In the genomic region with DNA sequence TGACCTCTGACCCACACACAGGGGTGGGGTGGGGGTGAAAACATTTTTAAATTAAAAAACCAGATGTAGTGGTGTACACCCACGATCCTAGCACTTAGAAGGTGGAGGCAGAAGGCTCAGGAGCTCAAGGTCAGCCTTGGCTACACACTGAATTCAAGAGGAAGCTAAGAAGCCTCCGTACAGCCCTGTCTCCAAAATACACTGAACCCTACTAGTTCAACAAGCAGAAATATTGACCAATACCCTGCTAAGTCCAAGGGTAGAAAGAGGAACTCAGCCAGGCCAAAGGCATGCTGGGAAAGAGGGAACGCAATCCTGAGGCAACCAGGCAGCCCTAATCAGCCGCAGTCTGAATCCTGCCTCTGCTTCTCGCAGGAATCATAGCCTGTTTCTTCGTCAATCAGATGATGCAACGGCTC, we compare ENCODE assay signal across 12 mouse cellular contexts. TPM values are rescaled to one million over a fixed set of nuclear protein-coding genes. Genes with fewer than 3 reads are reported as not detected.
DNase-seq lines count a peak whose midpoint lies in the region; ATAC-seq and TF ChIP-seq lines count a peak whose summit lies in the region.
"Had no signal": no experiment of that assay in that cellular context is flagged by ENCODE, and none has a peak within 500 bp of the region (broad histone marks: within the 10 kb centered on the region; RNA-seq: fewer than 3 reads in every experiment).

No protein-coding gene starts in this region.

- no peak overlapping the region for H3K27ac ChIP-seq in kidney, embryonic 14.5 days (ENCODE audit: low read depth, low read length)
- peak overlapping the region; percentile 14; the same call in 1 of the 2 replicates for H3K27ac ChIP-seq in embryonic fibroblast, embryonic 13.5 days (ENCODE audit: insufficient read depth, low read length)
- H3K27ac ChIP-seq in limb, embryonic 10.5 days: 0 out of 2 replicates have a peak overlapping the region, but pooled peaks have one; percentile 5

- no peak overlapping the region for H3K4me2 ChIP-seq in kidney, embryonic 14.5 days (replicated peaks; ENCODE audit: low read depth, low read length)

- no peak overlapping the region for H3K4me3 ChIP-seq in kidney, embryonic 14.5 days (ENCODE audit: low read length)
- no peak overlapping the region for H3K4me3 ChIP-seq in embryonic fibroblast, embryonic 13.5 days (ENCODE audit: insufficient read depth, low read length)
- no peak overlapping the region for H3K4me3 ChIP-seq in limb, embryonic 10.5 days
- H3K4me3 ChIP-seq in megakaryocyte, embryonic 14.5 days (replicated peaks): peak overlapping the region; percentile 68

- DNase-seq in kidney, adult 9 months: peak; percentile 47
- no peak for DNase-seq in limb, embryonic 10.5 days (ENCODE audit: low spot score)
- DNase-seq in thymus, postnatal 25 days: no peak
- DNase-seq in layer of hippocampus, postnatal 25 days (ENCODE audit: extremely low spot score in 1 of 2, low spot score in 1 of 2): no peak
- DNase-seq: cerebellum, adult 18-20 months; right cerebral cortex, postnatal 4 days had no signal

- no peaks in the 10 kb centered on the region for H3K9me3 ChIP-seq in kidney, embryonic 14.5 days (ENCODE audit: control insufficient read depth, low read length)
- no peaks in the 10 kb centered on the region for H3K9me3 ChIP-seq in limb, embryonic 10.5 days (replicated peaks)
- H3K9me3 ChIP-seq in megakaryocyte, embryonic 14.5 days: no peaks in the 10 kb centered on the region
- H3K9me3 ChIP-seq: G1E had no signal

- no peak for TF ChIP-seq POLR2A in embryonic fibroblast, embryonic 13.5 days (IDR thresholded peaks at IDR 0.05; ENCODE audit: low read depth, low read length)

- 73% methylated on average over 7 of the region's 7 CpGs for WGBS in kidney, embryonic 14.5 days
- 66% methylated on average over 7 of the region's 7 CpGs for whole genome bisulfite sequencing in limb, embryonic 10.5 days

- 0 out of 2 replicates have a peak, but pooled peaks cover 4% of the 10 kb centered on the region for H3K4me1 ChIP-seq in kidney, embryonic 14.5 days (ENCODE audit: control insufficient read depth, insufficient read depth, low read length)
- H3K4me1 ChIP-seq in embryonic fibroblast, embryonic 13.5 days (ENCODE audit: control insufficient read depth, insufficient read depth, low read length): 0 out of 2 replicates have a peak, but pooled peaks cover 3% of the 10 kb centered on the region
- peaks cover 42% of the 10 kb centered on the region for H3K4me1 ChIP-seq in limb, embryonic 10.5 days
- peaks cover 58% of the 10 kb centered on the region for H3K4me1 ChIP-seq in megakaryocyte, embryonic 14.5 days

- TF ChIP-seq CTCF in embryonic fibroblast, embryonic 13.5 days (IDR thresholded peaks at IDR 0.05; ENCODE audit: borderline replicate concordance, insufficient read depth, low read length): no peak

- no peak for ATAC-seq in kidney, embryonic 14.5 days (ENCODE audit: low FRiP score, low TSS enrichment)
- ATAC-seq: forebrain, embryonic 16.5 days had no signal

- H3K36me3 ChIP-seq in kidney, embryonic 14.5 days (ENCODE audit: control insufficient read depth, insufficient read depth, low read length): no peaks in the 10 kb centered on the region
- no peaks in the 10 kb centered on the region for H3K36me3 ChIP-seq in limb, embryonic 10.5 days
- peaks cover 4% of the 10 kb centered on the region for H3K36me3 ChIP-seq in megakaryocyte, embryonic 14.5 days (replicated peaks; ENCODE audit: low read length)

- no peak overlapping the region for H3K9ac ChIP-seq in kidney, embryonic 14.5 days (ENCODE audit: low read depth, low read length)

- peaks cover 3% of the 10 kb centered on the region; the same call in 1 of the 2 replicates for H3K27me3 ChIP-seq in kidney, embryonic 14.5 days (ENCODE audit: control insufficient read depth, insufficient read depth, low read length)
- H3K27me3 ChIP-seq in limb, embryonic 10.5 days (ENCODE audit: low read depth, poor library complexity, severe bottlenecking): peaks cover 43% of the 10 kb centered on the region
- H3K27me3 ChIP-seq in megakaryocyte, embryonic 14.5 days (replicated peaks): no peaks in the 10 kb centered on the region

RNA-seq across cellular contexts. Expression of gene Epb41, which starts 3.2 kb away (rescaled TPM):
- polyA plus RNA-seq in kidney, embryonic 14.5 days (2014; fragmentation: Nextera tagmentation; extraction: Ambion mirVana): 52.5 and 78.5 TPM in 2 replicates
- polyA plus RNA-seq in embryonic fibroblast, embryonic 13.5 days (2011; ENCODE audit: insufficient read length, low read depth, missing spikeins): 21.6 and 34.0 TPM in 2 replicates
- 105 and 122 TPM in 2 replicates for polyA plus RNA-seq in limb, embryonic 10.5 days (2016; fragmentation: Nextera tagmentation; extraction: Ambion mirVana)
- polyA plus RNA-seq in megakaryocyte, embryonic 14.5 days (2012; ENCODE audit: insufficient read depth, low replicate concordance): 90.5 and 122 TPM in 2 replicates
- 10 to 100 TPM; 16.8 to 24.1 TPM for total RNA-seq in layer of hippocampus, postnatal 25 days (2021)

RNA-seq across cellular contexts. Expression of gene Gm10300, which starts 3.8 kb away (rescaled TPM):
- polyA plus RNA-seq in kidney, embryonic 14.5 days (2014; fragmentation: Nextera tagmentation; extraction: Ambion mirVana): 0.09 TPM in 1 of 2 replicates, not detected in the other
- 0.35 TPM in 1 of 2 replicates, not detected in the other for polyA plus RNA-seq in embryonic fibroblast, embryonic 13.5 days (2011; ENCODE audit: insufficient read length, low read depth, missing spikeins)
- polyA plus RNA-seq in limb, embryonic 10.5 days (2016; fragmentation: Nextera tagmentation; extraction: Ambion mirVana): not detected in 2 replicates
- polyA plus RNA-seq in megakaryocyte, embryonic 14.5 days (2012; ENCODE audit: insufficient read depth, low replicate concordance): 0.23 TPM in 1 of 2 replicates, not detected in the other
- not detected for total RNA-seq in layer of hippocampus, postnatal 25 days (2021)
- total RNA-seq: left cerebral cortex, postnatal 25 days had no signal
- polyA plus RNA-seq: forebrain, embryonic 16.5 days had no signal
